Mouse (Mus musculus): ENCODE results near the gene Fdxacb1. TPM values are rescaled to one million over a fixed set of nuclear protein-coding genes. Genes with fewer than 3 reads are reported as not detected.

Fdxacb1 gene
- total RNA-seq, 2 experiments from 2014 or later, result 4.3 to 4.6 TPM

- no peak for DNase-seq
- intact Hi-C loops (cut with DNase I), result no loop called here
Observed at GRCm38 (mm10) chr9:50745806-50746205, 22.2 kb upstream of the Fdxacb1 start.

GRCm38 (mm10) chr9:50746214-50746677, 21.8 kb upstream of the Fdxacb1 start, which contains the start of gene 2310030G06Rik:
Gene 2310030G06Rik (minus strand): TSS chr9:50746536.
- no peak for DNase-seq
- intact Hi-C loops (cut with DNase I), result no loop called here

GRCm38 (mm10) chr9:50750706-50751105, 17.3 kb upstream of the Fdxacb1 start:
- DNase-seq, result no peak
- intact Hi-C loops (cut with DNase I), result no loop called here

GRCm38 (mm10) chr9:50751323-50751722, 16.7 kb upstream of the Fdxacb1 start, which contains the start of gene Cryab:
Gene Cryab (plus strand): TSS chr9:50751325.
- DNase-seq, result peak in 1 of 2 experiments; percentile 39
- intact Hi-C loops (cut with DNase I), result no loop called here

GRCm38 (mm10) chr9:50752054-50752602, 15.9 kb upstream of the Fdxacb1 start, which contains the start of gene Hspb2:
Gene Hspb2 (minus strand): TSS chr9:50752354.
- intact Hi-C loops (cut with DNase I), result no loop called here
- DNase-seq, result peak; percentile 51 to 63

GRCm38 (mm10) chr9:50752784-50753615, 15.0 kb upstream of the Fdxacb1 start:
- DNase-seq, result peak; percentile 81 to 92
- intact Hi-C loops (cut with DNase I), result no loop called here

GRCm38 (mm10) chr9:50753947-50754346, 14.1 kb upstream of the Fdxacb1 start:
- intact Hi-C loops (cut with DNase I), result no loop called here
- no peak for DNase-seq

- intact Hi-C loops (cut with DNase I), result no loop called here
- DNase-seq, result no peak
Observed at GRCm38 (mm10) chr9:50756711-50757110, 11.3 kb upstream of the Fdxacb1 start.

GRCm38 (mm10) chr9:50761520-50762243, 6.4 kb upstream of the Fdxacb1 start:
- DNase-seq, result no peak
- intact Hi-C loops (cut with DNase I), result no loop called here

- DNase-seq, result no peak
- intact Hi-C loops (cut with DNase I), result no loop called here
Observed at GRCm38 (mm10) chr9:50763331-50763730, 4.7 kb upstream of the Fdxacb1 start.

- intact Hi-C loops (cut with DNase I), result loop anchor here (5.0 kb wide), 1 partner anchor 60 kb away; no protein-coding TSS in a partner anchor
- DNase-seq, result no peak
Observed at GRCm38 (mm10) chr9:50767531-50768106, 417 bp upstream of the Fdxacb1 start.

- no peak for DNase-seq
- intact Hi-C loops (cut with DNase I), result no loop called here
Observed at GRCm38 (mm10) chr9:50770011-50770410, 2.0 kb downstream of the Fdxacb1 start.

- DNase-seq, result no peak
- intact Hi-C loops (cut with DNase I), result no loop called here
Observed at GRCm38 (mm10) chr9:50774026-50774462, 6.0 kb downstream of the Fdxacb1 start.

- intact Hi-C loops (cut with DNase I), result no loop called here
- peak; percentile 85 to 90 for DNase-seq
Observed at GRCm38 (mm10) chr9:50774991-50775612, 7.1 kb downstream of the Fdxacb1 start, which contains the start of the genes Alg9 and 1110032A03Rik. Gene Alg9 (plus strand): TSS chr9:50775019. Gene 1110032A03Rik (minus strand): TSS chr9:50775520.

GRCm38 (mm10) chr9:50775662-50776126, 7.7 kb downstream of the Fdxacb1 start:
- intact Hi-C loops (cut with DNase I), result no loop called here
- DNase-seq, result no peak

GRCm38 (mm10) chr9:50776162-50776760, 8.2 kb downstream of the Fdxacb1 start:
- intact Hi-C loops (cut with DNase I), result no loop called here
- DNase-seq, result no peak

GRCm38 (mm10) chr9:50782155-50782554, 14.1 kb downstream of the Fdxacb1 start:
- intact Hi-C loops (cut with DNase I), result no loop called here
- DNase-seq, result no peak

- no peak for DNase-seq
- intact Hi-C loops (cut with DNase I), result no loop called here
Observed at GRCm38 (mm10) chr9:50795266-50795665, 27.2 kb downstream of the Fdxacb1 start.

GRCm38 (mm10) chr9:50796776-50797175, 28.7 kb downstream of the Fdxacb1 start:
- intact Hi-C loops (cut with DNase I), result no loop called here
- no peak for DNase-seq

Measured in gastrocnemius, postnatal 36 days (tissue).